Mouse (Mus musculus) embryonic fibroblast, embryonic 13.5 days (primary cell): Measurements from ENCODE around the gene Vmn2r93.

Experiments used
- CTCF ChIP-seq: IDR thresholded peaks from 2 replicates; pipeline ENCODE4 v1.5.1; 2011; ENCODE audit warnings: mild to moderate bottlenecking, control low read depth, low read length, moderate library complexity, borderline replicate concordance; ENCODE audit not compliant: insufficient read depth
- POLR2A ChIP-seq: IDR thresholded peaks from 2 replicates; pipeline ENCODE4 v1.6.1; 2011; ENCODE audit warnings: low read depth, mild to moderate bottlenecking, control low read depth, low read length, moderate library complexity

DNA sequence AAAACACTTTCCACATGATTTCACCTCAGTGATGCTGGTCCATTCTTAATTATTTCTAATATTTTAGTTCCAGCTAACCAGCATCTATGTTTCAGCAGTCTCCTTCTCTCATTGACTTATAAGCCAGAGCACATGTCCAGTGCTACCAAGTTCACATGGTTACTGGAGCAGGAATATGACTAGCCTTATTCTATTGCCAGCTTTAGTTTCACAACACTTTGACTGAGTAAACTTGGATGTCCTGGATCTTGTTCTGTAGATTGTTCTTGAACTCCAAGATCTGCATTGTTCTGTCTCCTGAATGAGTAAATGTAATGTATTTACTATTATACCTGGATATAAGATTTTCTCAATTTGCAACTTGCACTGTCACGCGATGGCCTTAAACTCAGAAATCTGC, 25.1 kb downstream of the Vmn2r93 start:
- no peak for TF ChIP-seq CTCF
- no peak for TF ChIP-seq POLR2A
